Mouse (Mus musculus): ENCODE data around the gene Camk2g.

- peak; percentile 94 for TF ChIP-seq CTCF (IDR thresholded peaks at IDR 0.05; ENCODE audit: control insufficient read depth, insufficient read depth, insufficient replicate concordance, low read depth, low read length)
- TF ChIP-seq POLR2A (IDR thresholded peaks at IDR 0.05; ENCODE audit: control insufficient read depth, low read depth, low read length), result no peak
These were observed 28.1 kb downstream of the Camk2g start for GRCm38 (mm10) chr14:20765642-20766258.
